Mouse (Mus musculus): ENCODE data around the gene Isy1.

GRCm38 (mm10) chr6:87789791-87790190, 48.8 kb downstream of the Isy1 start:
- TF ChIP-seq POLR2A (IDR thresholded peaks at IDR 0.05; ENCODE audit: extremely low read depth, insufficient read depth, low read length) = no peak
- TF ChIP-seq CTCF (IDR thresholded peaks at IDR 0.05; ENCODE audit: low read depth, low read length) = no peak

All from liver, adult 2 months (tissue).